Mouse (Mus musculus) kidney, adult 2 months (tissue): ENCODE data around the gene Vamp5. TPM values are rescaled to one million over a fixed set of nuclear protein-coding genes. Genes with fewer than 3 reads are reported as not detected.

Experiments used
- DNase-seq: peaks from one replicate; pipeline ENCODE4 v3.0.0; 2021
- H3K27ac ChIP-seq: fragments of 200-500 bp; 2 replicates; pipeline ENCODE4 v1.5.1; 2012; ENCODE audit warnings: low read depth, low read length, control low read depth, inconsistent platforms; ENCODE audit not compliant: insufficient read depth
- H3K27me3 ChIP-seq: fragments of 200-500 bp; replicated peaks from 2 replicates; pipeline ENCODE4 v1.6.1; 2012; ENCODE audit warnings: mild to moderate bottlenecking, moderate library complexity, low read length, inconsistent platforms; ENCODE audit not compliant: control insufficient read depth, insufficient read depth
- H3K36me3 ChIP-seq: fragments of 200-500 bp; 2 replicates; pipeline ENCODE4 v1.6.1; 2012; ENCODE audit warnings: mild to moderate bottlenecking, moderate library complexity, low read length, inconsistent platforms; ENCODE audit not compliant: control insufficient read depth, insufficient read depth
- H3K4me1 ChIP-seq: fragments of 200-500 bp; 2 replicates; pipeline ENCODE4 v1.6.1; 2011; ENCODE audit warnings: low read length; ENCODE audit not compliant: control insufficient read depth, insufficient read depth
- H3K4me3 ChIP-seq: fragments of 200-500 bp; 2 replicates; pipeline ENCODE4 v1.5.1; 2011; ENCODE audit warnings: mild to moderate bottlenecking, low read depth, low read length, control low read depth; ENCODE audit not compliant: insufficient read depth
- CTCF ChIP-seq: fragments of 200-500 bp; conservative IDR thresholded peaks from 2 replicates; pipeline ENCODE4 v1.5.1; 2011; ENCODE audit warnings: low read depth, mild to moderate bottlenecking, control low read depth, low read length, moderate library complexity, mixed read lengths; ENCODE audit not compliant: insufficient read depth, insufficient read length
- POLR2A ChIP-seq: fragments of 200-500 bp; IDR thresholded peaks from one replicate; pipeline ENCODE4 v1.6.1; 2011; ENCODE audit warnings: low read depth, low read length, control low read depth
- WGBS: fragments of 180-500 bp; shearing (Covaris S2); methylation state at CpG from one replicate; pipeline ENCODE4 v1.1.7; 2018; 5-methylcytosine and 5-hydroxymethylcytosine counted together
- polyA plus RNA-seq: library from polyadenylated mRNA; depleted of rRNA; stranded (reverse); fragments of >200 nt; gene quantifications from 2 replicates; pipeline ENCODE4 v1.2.3, GENCODE M21; 2012

Vamp5 gene
- polyA plus RNA-seq, 1 experiment = 60.1 TPM

- Histone ChIP-seq H3K4me1 (peaks cover 28% of the 10 kb centered on the region), H3K36me3 (no peaks in the 10 kb centered on the region), H3K27ac (peak within 1 kb of the TSS; percentile 94), H3K4me3 (peak within 1 kb of the TSS; percentile 93), H3K27me3 (no peaks in the 10 kb centered on the region)
- DNase-seq = peak; percentile 98
- TF ChIP-seq CTCF (no peak), POLR2A (peak; percentile 75)
- under 1% methylated on average over 30 of the region's 30 CpGs for WGBS
Measured at GRCm38 (mm10) chr6:72345074-72345567, 35.1 kb downstream of the Vamp5 start, which contains the start of gene Usp39. Gene Usp39, minus strand, starts transcription at chr6:72345184.

DNA sequence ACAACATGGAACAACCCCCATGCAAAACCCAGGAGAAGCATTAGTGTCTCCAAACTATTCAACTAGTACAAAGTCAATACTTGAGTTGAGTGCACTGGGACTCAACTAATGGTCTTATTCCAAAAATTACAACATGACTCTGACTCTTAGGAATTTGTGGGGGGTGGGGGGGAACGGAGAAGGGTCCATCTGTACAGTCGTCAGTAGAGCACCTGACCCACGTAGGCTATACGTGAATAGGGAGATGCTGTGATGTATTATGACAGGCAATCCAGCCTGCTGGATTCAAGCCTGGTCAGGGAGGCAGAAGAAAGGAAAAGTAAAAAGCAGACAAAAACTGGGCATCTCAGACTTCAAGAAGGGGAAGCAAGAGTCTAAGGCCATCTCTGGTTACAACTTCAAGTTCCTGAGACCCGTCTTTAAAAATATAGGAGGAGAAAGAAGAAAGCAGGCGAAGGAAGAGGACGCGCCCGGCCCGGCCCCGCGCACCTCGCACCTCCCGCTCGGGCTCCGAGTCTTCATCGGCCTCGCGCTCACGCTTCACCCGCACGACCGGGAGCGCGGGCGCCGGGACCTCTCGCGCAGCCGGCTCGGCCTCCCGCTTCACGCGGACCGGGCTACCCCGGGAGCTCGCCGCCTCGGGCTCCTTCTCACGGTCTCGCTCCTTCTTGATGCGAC is 35.7 kb downstream of the Vamp5 start:
- Histone ChIP-seq H3K36me3 (no peaks in the 10 kb centered on the region), H3K4me3 (peak overlapping the region; percentile 93), H3K4me1 (peaks cover 29% of the 10 kb centered on the region), H3K27ac (no peak overlapping the region), H3K27me3 (no peaks in the 10 kb centered on the region)
- no peak for DNase-seq
- under 1% methylated on average over 42 of the region's 42 CpGs for WGBS
- TF ChIP-seq POLR2A (no peak), CTCF (no peak)

- Histone ChIP-seq H3K4me3 (no peak overlapping the region), H3K4me1 (peaks cover 10% of the 10 kb centered on the region; the same call in 1 of the 2 replicates), H3K27me3 (no peaks in the 10 kb centered on the region), H3K36me3 (peaks cover 10% of the 10 kb centered on the region), H3K27ac (no peak overlapping the region)
- DNase-seq = peak; percentile 67
- no peak for TF ChIP-seq POLR2A
- TF ChIP-seq CTCF = no peak
- 46% methylated on average over 2 of the region's 2 CpGs for WGBS
Measured at GRCm38 (mm10) chr6:72340481-72340880, 39.8 kb downstream of the Vamp5 start.

- WGBS = 74% methylated on average over 5 of the region's 5 CpGs
- H3K36me3 ChIP-seq = peaks cover 18% of the 10 kb centered on the region
- H3K27ac ChIP-seq = 0 out of 2 replicates have a peak overlapping the region, but pooled peaks have one; percentile 35
- H3K27me3 ChIP-seq = no peaks in the 10 kb centered on the region
- H3K4me3 ChIP-seq = no peak overlapping the region
- peak; percentile 25 for DNase-seq
- no peaks in the 10 kb centered on the region for H3K4me1 ChIP-seq
- TF ChIP-seq POLR2A = no peak
- TF ChIP-seq CTCF = no peak
Measured at GRCm38 (mm10) chr6:72333111-72333510, 47.2 kb downstream of the Vamp5 start.

- peaks cover 18% of the 10 kb centered on the region for H3K36me3 ChIP-seq
- 91% methylated on average over 4 of the region's 4 CpGs for WGBS
Measured at GRCm38 (mm10) chr6:72330133-72330532, 50.1 kb downstream of the Vamp5 start.

GRCm38 (mm10) chr6:72329019-72329418 is 51.2 kb downstream of the Vamp5 start:
- 90% methylated on average over 5 of the region's 5 CpGs for WGBS
- no peak overlapping the region for H3K27ac ChIP-seq
- no peak overlapping the region for H3K4me3 ChIP-seq
- peaks cover 19% of the 10 kb centered on the region for H3K36me3 ChIP-seq
- TF ChIP-seq CTCF = no peak
- TF ChIP-seq POLR2A = no peak
- no peaks in the 10 kb centered on the region for H3K4me1 ChIP-seq
- no peaks in the 10 kb centered on the region for H3K27me3 ChIP-seq
- no peak for DNase-seq

More at GRCm38 (mm10) chr6:72330133-72330532, 50.1 kb downstream of the Vamp5 start:
- H3K27ac ChIP-seq = no peak overlapping the region
- no peaks in the 10 kb centered on the region for H3K4me1 ChIP-seq
- no peak overlapping the region for H3K4me3 ChIP-seq
- H3K27me3 ChIP-seq = no peaks in the 10 kb centered on the region
- no peak for DNase-seq
- no peak for TF ChIP-seq POLR2A
- no peak for TF ChIP-seq CTCF

DNA sequence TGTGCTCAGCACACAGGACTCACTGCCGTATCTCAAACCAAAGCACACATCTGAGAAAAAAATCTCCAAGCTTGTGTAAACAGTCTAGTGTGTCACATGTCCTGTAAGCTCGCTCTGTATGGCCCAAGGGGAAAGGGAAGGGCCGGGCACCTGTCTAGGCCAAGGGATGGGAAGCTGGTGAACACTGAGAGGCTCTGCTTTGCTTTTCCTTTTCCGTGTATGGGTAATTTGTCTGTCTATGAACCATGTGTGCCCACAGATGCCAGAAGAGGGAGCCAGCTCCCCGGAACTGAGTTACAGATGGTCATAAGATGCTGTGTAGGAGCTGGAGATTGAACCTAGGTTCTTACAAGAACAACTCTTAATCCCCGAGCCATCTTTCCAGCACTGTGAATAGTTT is 54.0 kb downstream of the Vamp5 start:
- TF ChIP-seq POLR2A (no peak), CTCF (peak; percentile 77)
- WGBS = 59% methylated on average over 6 of the region's 6 CpGs
- Histone ChIP-seq H3K4me3 (no peak overlapping the region), H3K27me3 (no peaks in the 10 kb centered on the region), H3K27ac (no peak overlapping the region), H3K36me3 (peaks cover 19% of the 10 kb centered on the region), H3K4me1 (no peaks in the 10 kb centered on the region)
- peak; percentile 80 for DNase-seq
